Mouse (Mus musculus) ES-Bruce4 (cell line): ENCODE results near the gene Ltb.

Experiments
- CTCF ChIP-seq: IDR thresholded peaks from one replicate; pipeline ENCODE4 v1.8.1; 2011; ENCODE audit warnings: low read depth, low read length
- POLR2A ChIP-seq: IDR thresholded peaks from one replicate; pipeline ENCODE4 v1.8.1; 2011; ENCODE audit warnings: low read length; ENCODE audit not compliant: insufficient read depth

DNA sequence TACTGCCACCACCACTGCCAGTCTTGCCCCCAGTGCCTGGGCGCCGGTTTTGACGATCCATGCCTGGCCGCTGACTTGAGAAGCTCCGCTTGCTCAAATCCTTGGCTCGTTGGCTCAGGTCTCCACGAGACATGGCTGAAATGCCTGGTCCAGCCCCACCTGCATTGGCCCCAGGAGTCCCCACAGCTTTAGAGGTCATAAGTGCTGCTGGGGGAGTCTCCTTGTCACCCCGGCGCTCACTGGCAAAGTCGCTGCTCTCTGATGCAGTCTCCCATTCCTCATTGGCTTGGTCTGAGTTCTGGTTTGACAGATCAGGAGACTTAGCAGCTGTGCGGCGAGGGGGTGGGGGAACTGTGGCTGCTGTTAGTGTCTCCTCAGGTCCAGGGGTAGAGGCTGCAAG is 38.8 kb upstream of the Ltb start:
- TF ChIP-seq CTCF (no peak), POLR2A (no peak)
